Mouse (Mus musculus): ENCODE data around the gene Rin2. TPM values are rescaled to one million over a fixed set of nuclear protein-coding genes. Genes with fewer than 3 reads are reported as not detected.

The Rin2 gene
- polyA plus RNA-seq, 1 experiment from 2014 or later = 18.4 TPM

DNA sequence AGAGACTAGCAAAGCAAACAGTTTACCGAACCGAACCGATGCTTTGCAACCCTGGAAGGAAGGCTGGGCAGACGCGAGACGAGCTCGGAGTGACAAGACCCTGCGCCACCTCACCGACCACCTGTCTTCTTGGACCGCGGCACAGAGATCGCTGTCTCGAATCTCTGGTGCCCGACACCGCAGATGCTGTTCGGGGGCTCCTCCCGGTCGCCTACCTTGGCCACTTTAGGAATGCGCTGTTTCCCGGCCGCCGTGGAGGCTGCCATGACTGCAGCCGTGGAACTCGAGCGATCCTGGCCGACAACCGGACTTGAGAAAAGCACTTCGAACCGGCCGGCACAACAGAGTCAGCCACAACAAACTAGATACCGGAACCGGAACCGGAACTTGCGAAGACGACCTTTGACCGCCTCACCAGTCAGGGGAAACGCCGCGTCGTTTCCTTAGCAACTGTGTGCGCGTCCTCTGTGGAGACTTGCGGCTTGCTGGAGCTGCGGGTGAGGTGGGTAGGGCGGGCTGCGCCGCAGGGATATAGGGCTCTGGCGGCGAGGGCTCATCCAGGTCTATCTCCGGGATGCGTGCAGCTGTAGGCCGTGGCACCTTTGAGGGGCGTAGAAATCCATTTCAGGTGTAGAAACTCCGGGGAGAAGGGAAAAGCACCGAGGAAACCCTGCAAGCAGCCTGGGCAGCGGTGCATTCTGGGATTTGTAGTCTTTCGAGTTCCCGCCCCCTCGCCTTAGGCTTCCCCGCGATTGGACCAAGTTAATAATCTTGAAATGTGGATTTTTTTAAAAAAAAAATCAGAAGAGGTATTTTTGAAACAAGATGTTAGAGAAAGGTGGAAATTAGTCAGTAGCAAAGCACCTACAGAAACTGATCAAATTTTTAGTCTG, 259.6 kb downstream of the Rin2 start, which contains the start of the genes Cfap61 and Crnkl1:
TSS of gene Cfap61 (plus strand) at position 446 of the 893 bp plus-strand sequence.
TSS of gene Crnkl1 (minus strand) at position 676 of the 893 bp plus-strand sequence.
- H3K4me1 ChIP-seq (replicated peaks) = peaks cover 9% of the 10 kb centered on the region
- H3K4me2 ChIP-seq = peak within 1 kb of the TSS; percentile 88
- H3K9ac ChIP-seq = peak within 1 kb of the TSS; percentile 74
- H3K27ac ChIP-seq = no peak within 1 kb of the TSS
- peak within 1 kb of the TSS; percentile 82 for H3K4me3 ChIP-seq
- ATAC-seq (replicated peaks; ENCODE audit: insufficient number of reproducible peaks, insufficient read depth, low FRiP score, low read depth) = peak; percentile 93
- no peaks in the 10 kb centered on the region for H3K27me3 ChIP-seq
- H3K9me3 ChIP-seq (replicated peaks) = no peaks in the 10 kb centered on the region
- peaks cover 26% of the 10 kb centered on the region for H3K36me3 ChIP-seq
- under 1% methylated on average over 61 of the region's 61 CpGs for WGBS

DNA sequence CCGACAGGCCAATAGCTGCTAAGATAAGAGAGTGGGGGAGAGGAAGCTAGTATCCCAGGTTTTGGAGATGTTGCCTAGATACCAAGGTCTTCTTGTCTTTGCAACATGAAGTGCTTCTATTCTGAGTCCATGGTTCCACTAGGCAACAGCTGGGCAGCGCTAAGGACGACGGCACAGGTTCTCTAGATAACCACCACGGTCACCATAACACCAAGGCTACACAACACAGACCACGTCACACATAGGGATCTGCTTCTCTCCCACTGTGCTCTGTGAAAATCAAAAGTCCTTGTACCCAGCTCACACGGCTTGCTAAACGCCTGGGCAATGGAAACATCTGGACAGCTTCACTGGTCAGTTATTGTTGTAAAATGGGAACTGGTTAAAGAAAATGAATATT, 262.0 kb downstream of the Rin2 start:
- Histone ChIP-seq H3K27me3 (no peaks in the 10 kb centered on the region), H3K4me2 (peak overlapping the region; percentile 21), H3K4me1 (replicated peaks) (peaks cover 9% of the 10 kb centered on the region), H3K27ac (peak overlapping the region; percentile 51; the same call in 1 of the 2 replicates), H3K9ac (no peak overlapping the region), H3K36me3 (peaks cover 5% of the 10 kb centered on the region), H3K4me3 (no peak overlapping the region), H3K9me3 (replicated peaks) (no peaks in the 10 kb centered on the region)
- WGBS = 51% methylated on average over 8 of the region's 8 CpGs
- 0 out of 2 replicates have a peak, but pooled peaks have one; percentile 24 for ATAC-seq (replicated peaks; ENCODE audit: insufficient number of reproducible peaks, insufficient read depth, low FRiP score, low read depth)

Small RNA genes lying within 50 kb of the gene (microRNA-seq; reads per million reads assigned to microRNA genes)
- not detected for gene Gm25026

Other genes starting within 250 kb of the Rin2 start
- 163 and 180 TPM in 2 replicates for gene Naa20, start 226.9 kb downstream of the Rin2 start, polyA plus RNA-seq (2015; fragmentation: Nextera tagmentation; extraction: Ambion mirVana)

All from heart, embryonic 15.5 days (tissue).